ENCODE assay signal across 13 mouse cellular contexts in genomic region chr7:118004620-118005019, GRCm38 (mm10).
"Had no signal": no experiment of that assay in that cellular context is flagged by ENCODE, and none has a peak within 500 bp of the region (broad histone marks: within the 10 kb centered on the region; RNA-seq: fewer than 3 reads in every experiment).

No protein-coding gene starts in this region.

- H3K36me3 ChIP-seq: limb, embryonic 10.5 days; liver, embryonic 15.5 days had no signal

- H3K27ac ChIP-seq: left cerebral cortex, adult 2 months; limb, embryonic 10.5 days; liver, embryonic 15.5 days; macrophage had no signal

- H3K4me1 ChIP-seq: limb, embryonic 10.5 days; liver, embryonic 15.5 days; megakaryocyte, embryonic 14.5 days had no signal

- DNase-seq: kidney, adult 8-10 months; kidney, postnatal 25 days; lung, embryonic 14.5 days; lung, postnatal 10 days; right cerebral cortex, adult 18-20 months; right cerebral cortex, postnatal 25 days; thymus, postnatal 36 days had no signal

- H3K4me2 ChIP-seq: liver, embryonic 11.5 days; liver, embryonic 15.5 days; lung, embryonic 14.5 days had no signal

- H3K27me3 ChIP-seq: liver, embryonic 15.5 days; megakaryocyte, embryonic 14.5 days had no signal

- H3K9ac ChIP-seq: liver, embryonic 15.5 days; lung, embryonic 14.5 days had no signal

- H3K9me3 ChIP-seq: limb, embryonic 10.5 days had no signal

- H3K4me3 ChIP-seq: left cerebral cortex, adult 2 months; limb, embryonic 10.5 days; liver, embryonic 15.5 days; megakaryocyte, embryonic 14.5 days had no signal
